Mouse (Mus musculus) megakaryocyte progenitor cell, adult 5-6 weeks (primary cell): ENCODE data around the gene Btbd1. TPM values are rescaled to one million over a fixed set of nuclear protein-coding genes. Genes with fewer than 3 reads are reported as not detected.
"Not testable (repeated sequence)": the region's sequence is repeated elsewhere in the genome, so short reads cannot be mapped to it uniquely, and the experiment has no call there.

Source experiments
- ATAC-seq: replicated peaks from 2 replicates; pipeline ENCODE4 v1.8.0; 2016; ENCODE audit warnings: mild to moderate bottlenecking, moderate TSS enrichment, inconsistent platforms; ENCODE audit not compliant: poor library complexity
- total RNA-seq, 2 experiments: library from RNA; stranded (forward) in 1 of 2; stranded (reverse) in 1 of 2; fragments of 157-497, 149-512 nt in 1 of 2; fragments of 200-1000 nt in 1 of 2; gene quantifications; 2 replicates each; pipeline versions ENCODE4 v1.2.3 to v1.2.4; 2015 to 2017

Btbd1 gene
- total RNA-seq, 2 experiments from 2014 or later, result 59.1 to 105 TPM

GRCm38 (mm10) chr7:81850171-81850570 lies 20.9 kb upstream of the Btbd1 start:
- ATAC-seq, result no peak

DNA sequence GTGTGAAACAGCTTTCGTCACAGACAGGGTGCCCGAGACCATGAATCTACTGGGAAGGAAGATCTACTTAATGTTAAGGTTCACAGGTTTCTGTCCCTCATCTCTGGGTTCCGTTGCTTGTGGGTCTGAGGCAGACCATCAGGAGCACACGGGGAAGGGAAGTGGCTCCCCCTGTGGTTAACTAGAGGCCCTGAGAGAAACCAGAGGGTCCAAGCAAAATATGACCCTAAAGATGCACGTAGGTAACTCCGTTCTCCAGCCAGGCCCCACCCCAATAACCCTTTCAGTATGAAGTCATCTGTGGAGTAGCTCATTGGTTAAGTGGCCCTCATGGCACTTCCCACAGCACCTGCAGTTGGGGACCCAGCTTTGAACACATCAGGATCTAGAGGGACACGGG lies 20.4 kb upstream of the Btbd1 start:
- peak; percentile 53 for ATAC-seq

DNA sequence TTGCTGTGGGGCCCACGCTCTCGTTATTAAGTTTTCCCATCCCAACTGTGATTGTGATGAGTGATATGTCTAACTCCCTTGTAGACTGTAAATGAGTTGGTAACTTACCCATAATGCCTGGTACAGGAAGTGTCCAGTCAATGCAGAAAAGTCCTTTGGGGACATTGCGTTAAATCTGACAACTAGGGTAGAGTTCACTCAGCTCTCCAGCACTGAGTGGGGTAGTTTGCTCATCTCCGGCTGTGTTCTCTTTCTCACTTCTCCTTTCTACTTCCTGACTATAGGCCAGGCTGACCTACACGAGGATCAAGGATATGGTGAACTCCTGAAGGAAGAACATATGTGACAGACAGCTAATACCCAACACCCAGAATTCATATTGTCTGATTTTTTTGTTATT lies 20.0 kb upstream of the Btbd1 start:
- peak; percentile 88 for ATAC-seq

DNA sequence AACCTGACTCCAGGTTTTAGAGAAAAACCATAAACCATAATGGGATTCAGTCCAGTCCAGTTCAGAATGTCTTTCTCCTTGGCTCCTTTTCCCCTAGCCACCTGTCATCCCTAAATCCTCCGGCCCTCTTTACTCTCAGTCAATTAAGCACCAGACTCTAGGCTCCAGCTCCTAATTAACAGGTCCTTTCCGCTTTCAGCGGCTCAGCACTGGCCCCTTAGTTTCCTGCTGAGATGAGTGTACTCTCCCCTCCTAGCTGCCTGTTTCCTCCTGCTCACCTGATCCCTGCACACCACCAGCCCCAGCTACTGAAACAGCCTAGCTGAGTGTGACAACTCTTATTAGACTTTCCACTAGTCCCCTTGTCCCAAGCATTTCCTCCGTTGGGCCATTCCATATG lies 18.5 kb upstream of the Btbd1 start:
- ATAC-seq, result no peak

GRCm38 (mm10) chr7:81847010-81847409 lies 17.8 kb upstream of the Btbd1 start:
- ATAC-seq, result no peak

- ATAC-seq, result no peak
These were observed 16.8 kb upstream of the Btbd1 start for GRCm38 (mm10) chr7:81846008-81846407.

- ATAC-seq, result no peak
These were observed 16.1 kb upstream of the Btbd1 start for GRCm38 (mm10) chr7:81845313-81845712.

DNA sequence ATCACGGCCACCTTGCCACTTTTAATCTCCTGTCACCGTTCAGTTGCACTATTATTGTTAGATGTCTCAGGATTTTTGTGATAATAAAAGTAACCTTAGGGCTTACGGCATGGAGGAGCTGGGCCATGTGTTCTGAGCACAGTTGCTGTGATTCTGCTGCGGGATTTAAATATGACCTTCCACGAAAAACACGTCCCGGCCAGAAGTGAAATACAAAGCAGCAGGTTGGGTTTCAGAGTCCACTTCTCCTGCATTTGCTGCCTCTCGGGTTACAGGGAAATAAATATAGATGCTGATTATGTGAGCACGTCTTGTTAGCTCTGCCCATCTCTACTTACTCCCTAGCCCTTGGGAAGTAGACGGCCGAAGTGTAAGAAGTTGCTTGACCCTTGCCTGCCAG lies 15.6 kb upstream of the Btbd1 start:
- no peak for ATAC-seq

- ATAC-seq, result no peak
These were observed 14.7 kb upstream of the Btbd1 start for GRCm38 (mm10) chr7:81843903-81844302.

DNA sequence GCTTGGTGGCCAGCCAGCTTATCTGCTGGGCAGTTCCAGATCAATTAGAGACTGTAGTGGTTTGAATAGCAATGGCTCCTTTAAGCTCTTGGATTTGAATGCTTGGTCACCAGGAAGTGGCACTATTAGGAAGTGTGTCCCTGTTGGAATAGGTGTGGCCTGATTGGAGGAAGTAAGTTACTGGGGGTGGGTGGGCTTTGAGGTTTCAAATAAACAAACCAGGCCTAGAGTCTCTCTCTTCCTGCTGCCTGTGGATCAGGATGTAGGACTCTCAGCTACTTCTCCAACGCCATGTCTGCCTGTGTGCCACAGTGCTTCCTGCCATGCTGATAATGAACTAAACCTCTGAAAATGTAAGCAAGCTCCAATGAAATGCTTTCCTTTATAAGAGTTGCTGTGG lies 13.8 kb upstream of the Btbd1 start:
- ATAC-seq, result peak; percentile 23; the same call in 1 of the 2 replicates

- ATAC-seq, result no peak
These were observed 12.9 kb upstream of the Btbd1 start for GRCm38 (mm10) chr7:81842141-81842540.

DNA sequence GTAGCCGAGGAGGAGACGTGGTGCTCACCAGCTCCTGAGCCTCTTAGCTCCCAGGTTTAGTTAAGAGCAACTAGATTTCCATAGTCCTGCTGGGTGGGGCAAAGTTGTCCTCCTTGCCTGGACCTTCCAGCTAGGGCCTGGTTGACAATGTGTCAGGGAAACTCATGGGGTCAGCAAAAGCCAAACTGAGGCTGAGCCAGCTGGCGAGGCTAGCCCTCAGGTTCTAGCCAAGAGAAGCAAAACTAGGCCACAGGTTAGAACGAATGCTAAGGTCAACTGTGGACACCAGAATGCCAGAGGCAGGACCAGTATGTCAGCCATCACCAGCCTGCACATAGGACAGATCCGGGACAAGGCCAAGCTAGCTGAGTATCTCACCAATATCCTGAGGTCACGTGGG lies 12.2 kb upstream of the Btbd1 start:
- no peak for ATAC-seq

GRCm38 (mm10) chr7:81840661-81841181 lies 11.5 kb upstream of the Btbd1 start:
- no peak for ATAC-seq

- no peak for ATAC-seq
These were observed 10.5 kb upstream of the Btbd1 start for GRCm38 (mm10) chr7:81839746-81840145.

DNA sequence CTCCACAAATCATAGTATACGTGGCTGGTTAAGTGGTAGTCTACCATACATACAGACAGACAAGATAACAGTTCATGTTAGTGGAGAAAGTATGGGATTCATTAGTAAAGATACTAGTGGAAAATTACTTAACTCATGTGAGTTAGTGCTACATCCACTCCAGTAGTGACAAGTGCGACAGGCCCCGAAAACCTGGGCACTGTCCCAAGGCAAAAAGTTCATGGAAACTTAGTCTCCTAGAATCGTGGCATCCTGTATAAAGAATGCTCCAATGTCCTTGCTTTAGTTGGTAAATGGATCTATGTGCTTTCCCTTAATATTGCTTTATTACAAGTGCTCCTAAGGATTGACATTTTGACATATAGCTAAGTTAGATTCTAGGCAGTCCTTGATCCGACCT lies 8.5 kb upstream of the Btbd1 start:
- ATAC-seq, result not testable (repeated sequence)

DNA sequence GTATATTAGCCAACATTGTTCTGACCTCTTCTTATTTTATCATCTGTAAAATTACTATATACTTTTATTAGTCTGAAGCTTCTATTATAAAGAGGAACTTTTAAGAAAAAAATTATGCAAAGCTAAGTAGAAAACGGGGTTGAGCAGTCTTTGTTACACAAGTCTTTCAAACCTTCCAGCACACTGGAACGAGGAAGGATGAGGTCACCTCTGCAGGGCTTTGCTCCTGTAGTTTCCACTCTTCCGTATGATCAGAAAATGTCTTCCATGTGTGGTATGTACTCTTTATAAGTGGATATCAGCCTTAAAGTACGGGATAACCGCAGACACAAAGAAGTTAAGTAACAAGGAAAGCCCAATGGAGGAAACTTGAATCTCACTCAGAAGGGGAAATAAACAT lies 6.2 kb upstream of the Btbd1 start:
- ATAC-seq, result peak; percentile 55

DNA sequence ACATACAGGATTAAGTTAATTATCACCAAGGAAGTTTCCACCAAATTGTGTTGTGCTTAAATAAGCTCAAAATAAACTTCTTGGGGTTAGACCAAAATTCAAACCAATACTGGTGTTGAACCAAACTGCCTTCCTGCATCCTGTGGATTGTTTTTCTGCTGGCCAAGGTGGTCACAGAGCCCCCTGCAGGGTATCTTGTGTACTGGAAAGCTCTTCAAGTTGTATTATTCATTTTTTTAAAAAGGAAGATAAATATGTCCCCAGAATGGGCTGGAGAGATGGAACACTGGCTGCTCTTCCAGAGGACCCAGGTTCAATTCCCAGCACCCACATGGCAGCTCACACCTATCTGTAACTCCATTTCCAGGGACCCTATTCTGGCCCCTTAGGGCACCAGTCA lies 5.6 kb upstream of the Btbd1 start:
- ATAC-seq, result peak; percentile 48; the same call in 1 of the 2 replicates

DNA sequence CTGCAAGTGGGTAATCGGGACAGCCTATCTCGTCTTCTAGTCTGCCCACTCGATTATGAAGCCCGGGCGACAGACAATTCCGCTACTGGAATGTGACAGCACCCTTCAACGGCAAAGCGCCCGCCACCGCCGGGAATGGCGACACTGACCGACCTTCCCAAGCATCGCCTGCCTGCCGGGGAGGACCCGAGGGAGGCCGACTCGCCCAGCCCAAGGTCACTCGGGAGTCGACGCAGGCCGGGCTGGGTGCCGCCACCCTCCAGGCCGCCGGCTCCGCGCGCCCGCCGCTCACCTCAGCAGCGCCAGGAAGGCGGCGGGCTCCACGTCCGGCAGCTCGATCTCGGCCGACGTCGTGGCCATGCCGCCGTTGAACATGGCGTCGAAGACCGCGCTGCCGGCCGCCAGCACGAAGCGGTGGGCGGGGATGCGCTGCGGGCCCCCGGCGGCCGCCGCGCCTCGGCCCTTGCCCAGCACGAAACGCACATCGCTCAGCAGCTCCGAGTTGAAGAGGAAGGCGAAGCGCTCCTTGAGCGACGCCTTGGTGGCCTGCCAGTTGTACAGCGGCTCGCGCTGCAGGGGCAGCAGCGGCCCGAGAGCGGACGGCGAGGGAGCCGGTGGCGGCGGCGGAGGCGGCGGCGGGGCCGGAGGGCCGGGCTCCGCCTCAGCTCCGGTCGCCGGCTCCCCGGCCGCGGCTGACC lies 401 bp downstream of the Btbd1 start:
- ATAC-seq, result peak; percentile 35

- peak; percentile 41 for ATAC-seq
These were observed 1.2 kb downstream of the Btbd1 start for GRCm38 (mm10) chr7:81827806-81828667.

DNA sequence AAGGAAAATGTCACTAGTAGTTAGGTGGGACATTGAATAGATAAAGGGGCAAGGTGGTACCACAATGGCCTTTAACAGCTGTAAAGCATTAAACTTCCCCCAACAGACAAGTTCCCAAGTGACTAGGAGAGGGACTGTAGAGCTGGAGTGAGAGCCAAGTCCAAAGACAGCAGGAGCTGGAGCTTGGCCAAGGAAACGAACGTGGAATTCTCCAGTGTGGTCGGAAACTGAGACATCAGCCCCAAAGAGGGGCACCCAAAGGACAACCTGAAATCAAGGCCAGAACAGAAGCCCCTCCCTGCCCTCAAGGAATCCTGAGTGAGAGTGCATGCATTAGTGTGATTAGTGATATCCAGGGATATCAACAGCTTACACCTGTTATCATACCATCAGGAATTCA lies 3.9 kb downstream of the Btbd1 start:
- no peak for ATAC-seq

DNA sequence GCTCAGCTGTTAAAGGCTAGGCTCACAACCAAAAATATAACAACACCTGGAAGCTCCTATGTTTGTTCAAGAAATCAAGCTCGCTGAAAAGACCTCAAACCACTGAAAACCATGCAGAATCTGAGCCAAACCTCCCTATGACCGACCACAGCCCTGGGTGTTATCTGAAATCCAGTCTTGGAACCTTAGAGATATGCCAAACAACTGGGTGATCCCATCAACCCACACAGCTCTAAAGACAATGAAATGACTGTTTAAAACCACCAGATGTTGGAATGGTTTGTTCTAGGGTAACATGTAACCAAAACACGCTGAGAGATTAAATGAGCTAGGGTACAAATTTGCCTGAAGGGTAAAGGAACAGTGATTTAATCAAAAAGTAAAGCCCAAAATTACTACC lies 4.3 kb downstream of the Btbd1 start:
- no peak for ATAC-seq

- 0 out of 2 replicates have a peak, but pooled peaks have one; percentile 26 for ATAC-seq
These were observed 23.2 kb downstream of the Btbd1 start for GRCm38 (mm10) chr7:81806067-81806466.
